Mouse (Mus musculus): ENCODE measurements at regions not wholly inside any gene's neighbourhood (a gene's known extent, or its start where the extent isn't known, plus 50 kb on each side); places are given as distances from the start of the nearest gene placed in this dataset.

DNA sequence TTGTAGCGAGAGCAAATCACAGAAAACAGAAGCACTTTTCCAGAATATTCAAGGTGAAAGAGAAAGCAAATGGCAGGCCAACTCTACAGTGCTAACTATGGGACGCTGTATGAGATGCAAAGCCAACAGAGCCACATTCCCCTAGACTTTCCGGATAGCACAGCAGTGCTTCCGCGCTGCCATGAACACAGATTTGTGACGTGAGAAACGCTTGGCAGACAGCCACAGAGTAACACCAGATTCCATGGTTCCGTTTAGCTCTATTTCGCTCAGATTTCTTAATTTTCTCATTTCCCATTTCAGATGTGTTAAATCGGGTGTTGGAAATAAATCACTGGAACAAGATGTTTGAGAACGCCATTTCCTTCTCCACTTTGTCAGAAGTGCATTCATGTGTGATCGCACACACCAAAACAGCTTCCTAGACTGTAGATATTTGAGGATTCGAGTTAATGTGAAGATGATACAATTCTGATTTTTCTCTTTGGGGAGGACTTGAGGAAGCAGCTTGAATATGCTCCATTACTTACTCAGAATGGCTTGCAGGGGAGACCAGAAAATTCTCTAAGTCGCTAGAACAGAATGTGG, 424.8 kb upstream of the Nrsn1 start:
- DNase-seq, result peak; percentile 36 to 45

GRCm38 (mm10) chr13:25678221-25678735, 408.0 kb upstream of the Nrsn1 start:
- no peak for DNase-seq

DNA sequence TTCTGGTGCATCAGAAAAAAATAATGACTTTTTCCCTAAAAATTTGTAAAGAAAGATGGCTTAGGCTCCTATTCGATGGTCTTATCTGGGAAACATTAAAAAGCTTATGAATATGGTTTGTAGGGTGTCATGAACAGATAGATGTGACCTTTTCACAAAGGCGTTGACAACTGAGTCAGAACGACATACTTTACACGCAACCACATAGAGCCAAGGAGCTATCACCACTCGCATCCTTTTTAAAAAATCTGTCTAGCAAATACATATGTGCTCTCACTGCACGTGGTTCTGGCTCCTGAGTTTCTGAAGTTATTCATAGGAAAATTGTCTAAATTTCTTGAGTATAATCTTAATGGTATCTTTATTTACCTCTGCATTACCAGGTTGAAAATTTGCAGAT, 404.9 kb upstream of the Nrsn1 start:
- DNase-seq, result no peak

DNA sequence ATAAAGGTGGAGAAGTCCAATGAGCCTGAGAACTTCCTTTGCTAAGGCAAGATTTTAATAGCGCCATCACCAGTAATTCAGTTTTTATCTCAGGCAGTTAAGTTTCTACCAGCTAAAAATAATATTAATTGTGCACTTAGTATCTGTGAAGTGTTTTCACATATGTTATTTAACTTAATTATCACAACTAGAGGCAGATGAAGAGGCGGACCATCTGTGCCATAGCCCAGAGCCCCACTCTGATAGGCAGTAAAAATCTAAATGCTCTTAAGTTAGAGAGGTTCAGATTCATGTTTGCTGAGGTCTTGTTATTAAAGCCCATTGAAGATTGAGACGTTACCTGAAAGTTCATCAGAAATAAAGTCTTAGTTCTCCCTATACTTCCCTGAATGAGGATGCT, 395.7 kb upstream of the Nrsn1 start:
- DNase-seq, result no peak

DNA sequence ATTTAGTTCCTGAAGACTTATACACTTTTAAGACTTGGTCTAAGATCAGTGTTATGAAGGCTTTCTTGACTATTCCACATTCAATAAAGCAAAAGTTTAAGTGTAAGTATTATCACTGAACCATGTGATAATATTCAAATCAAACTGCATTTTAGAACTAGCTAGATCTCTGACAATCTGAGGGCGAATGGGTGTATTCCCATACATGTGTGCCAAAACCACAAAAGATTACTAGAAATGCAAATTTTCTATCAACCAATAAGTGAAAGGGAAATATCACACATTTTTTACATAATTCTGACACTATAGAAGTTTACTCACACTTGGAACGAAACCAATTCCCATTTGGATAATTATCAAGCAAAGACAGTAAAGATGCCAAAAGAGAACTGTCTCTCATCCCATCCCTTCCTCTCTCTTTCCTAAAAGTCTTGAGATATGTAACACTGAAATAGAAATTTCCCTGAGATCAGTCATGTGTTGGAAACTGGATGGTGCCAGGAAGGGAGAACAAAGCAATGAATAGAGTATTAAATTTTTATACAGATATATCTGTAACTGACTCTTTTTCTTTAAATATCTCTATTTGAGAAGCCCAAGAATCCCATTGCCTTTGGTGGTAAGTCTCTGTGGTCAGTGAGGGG, 394.8 kb upstream of the Nrsn1 start:
- DNase-seq, result no peak

- no peak for DNase-seq
Observed at GRCm38 (mm10) chr13:25648430-25648786, 378.1 kb upstream of the Nrsn1 start.

DNA sequence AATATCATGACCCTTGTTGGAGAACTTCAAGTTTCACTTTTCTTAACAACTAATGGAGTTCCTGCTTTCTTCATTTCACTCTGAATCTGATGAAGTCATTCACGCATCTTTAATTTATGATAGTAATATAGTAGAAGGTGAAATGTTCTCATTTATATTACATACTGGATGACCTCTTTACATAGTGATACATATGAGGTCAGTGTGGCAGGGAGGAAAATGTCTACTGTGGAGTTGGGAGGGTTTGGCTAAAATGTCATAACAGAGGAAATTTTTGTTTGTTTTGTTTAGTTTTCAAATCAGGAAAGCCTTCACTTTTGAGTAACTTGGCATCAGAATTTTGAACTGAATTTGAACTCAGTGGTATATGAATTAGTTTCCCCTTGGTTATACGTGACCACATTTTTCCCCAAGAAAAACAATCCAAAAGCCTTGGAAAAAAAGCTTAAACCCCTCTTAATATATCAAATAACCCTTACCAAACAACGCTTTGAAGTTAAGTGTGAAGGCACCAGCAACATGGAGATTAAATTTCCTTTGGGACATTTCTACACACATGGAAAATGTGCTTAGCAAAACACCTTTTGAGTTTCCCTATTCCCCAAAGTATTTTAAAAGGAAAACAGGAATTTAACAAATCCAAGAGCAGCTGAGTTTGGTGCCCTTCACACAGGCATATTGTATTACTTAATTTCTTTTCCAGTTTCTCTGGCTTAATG, 377.6 kb upstream of the Nrsn1 start:
- no peak for DNase-seq

DNA sequence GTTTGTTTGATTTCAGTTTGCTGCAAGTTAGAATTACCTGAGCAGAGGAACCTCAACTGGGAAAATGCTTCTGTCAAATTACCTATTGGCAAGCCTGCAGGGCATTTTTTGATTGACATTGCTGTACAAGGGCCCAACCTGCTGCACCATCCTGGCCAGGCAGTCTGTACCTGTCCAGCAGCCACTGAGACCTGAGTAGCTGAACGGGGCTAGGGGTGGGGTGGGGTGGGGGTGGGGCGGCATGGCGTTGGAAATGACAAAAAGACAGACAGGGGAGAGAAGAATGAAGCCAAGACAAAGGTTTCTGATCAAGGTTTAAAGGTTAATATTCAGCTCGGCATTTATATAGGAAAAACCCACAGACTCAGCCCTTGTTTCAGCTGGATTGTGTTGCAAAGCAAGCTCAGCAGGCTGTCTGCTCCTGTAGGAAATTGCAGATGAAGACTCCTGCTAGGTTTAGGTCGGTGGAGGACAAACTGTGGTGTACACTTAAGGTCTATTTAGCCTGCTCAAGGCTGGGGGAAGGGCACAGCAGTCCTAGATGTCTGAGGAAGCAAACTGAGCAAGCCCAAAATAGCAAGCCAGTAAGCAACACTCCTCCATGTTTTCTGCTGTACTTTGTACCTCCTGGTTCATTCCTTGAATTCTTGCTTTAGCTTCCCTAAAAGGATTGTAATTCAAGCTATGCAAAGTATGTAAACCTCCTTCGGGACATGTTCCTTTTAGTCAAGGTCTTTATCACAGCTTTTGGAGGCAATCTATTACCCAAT, 369.4 kb upstream of the Nrsn1 start:
- DNase-seq, result no peak

- DNase-seq, result peak; percentile 11 to 35
Observed at GRCm38 (mm10) chr13:25629466-25629865, 359.2 kb upstream of the Nrsn1 start.

DNA sequence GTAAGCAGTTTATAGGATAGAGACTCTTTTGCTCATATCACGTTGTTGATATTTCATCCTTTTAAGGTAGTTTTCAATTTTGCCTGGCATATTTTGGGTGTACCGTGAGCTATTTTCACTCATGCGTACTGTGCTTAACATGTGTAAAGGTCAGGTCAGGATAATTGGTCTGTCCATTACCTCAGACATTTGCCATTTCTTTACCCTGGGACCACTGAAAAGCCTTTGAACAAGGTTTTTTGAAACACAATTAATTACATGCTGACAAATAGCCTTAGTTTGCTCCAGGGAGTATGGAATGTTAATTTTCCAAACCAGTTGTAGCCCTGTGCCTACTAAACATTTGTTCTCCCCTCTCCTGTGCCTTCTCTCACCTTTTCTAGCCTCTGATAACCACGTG, 347.3 kb upstream of the Nrsn1 start:
- no peak for DNase-seq

GRCm38 (mm10) chr13:25611986-25612385, 341.7 kb upstream of the Nrsn1 start:
- no peak for DNase-seq

DNA sequence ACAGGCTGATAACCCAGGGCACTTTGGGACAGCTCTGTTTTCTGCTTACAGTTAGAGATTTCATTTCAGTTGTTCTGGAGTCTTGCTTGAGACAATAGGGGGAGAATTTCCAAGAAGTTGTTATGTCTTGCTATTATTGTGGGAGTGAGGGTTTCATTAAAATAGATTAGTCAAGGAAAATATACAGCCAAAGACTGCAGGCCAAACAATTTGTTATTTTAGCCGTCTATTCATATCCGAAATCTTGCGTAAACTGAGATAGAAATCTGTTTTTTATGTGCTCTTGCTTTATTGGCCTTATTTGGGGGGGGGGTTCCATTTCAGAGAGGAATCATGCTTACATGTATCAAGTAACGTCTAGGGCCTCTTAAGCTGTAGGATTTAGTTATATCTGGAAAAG, 339.3 kb upstream of the Nrsn1 start:
- DNase-seq, result no peak

GRCm38 (mm10) chr13:25609241-25609640, 338.9 kb upstream of the Nrsn1 start:
- DNase-seq, result no peak

DNA sequence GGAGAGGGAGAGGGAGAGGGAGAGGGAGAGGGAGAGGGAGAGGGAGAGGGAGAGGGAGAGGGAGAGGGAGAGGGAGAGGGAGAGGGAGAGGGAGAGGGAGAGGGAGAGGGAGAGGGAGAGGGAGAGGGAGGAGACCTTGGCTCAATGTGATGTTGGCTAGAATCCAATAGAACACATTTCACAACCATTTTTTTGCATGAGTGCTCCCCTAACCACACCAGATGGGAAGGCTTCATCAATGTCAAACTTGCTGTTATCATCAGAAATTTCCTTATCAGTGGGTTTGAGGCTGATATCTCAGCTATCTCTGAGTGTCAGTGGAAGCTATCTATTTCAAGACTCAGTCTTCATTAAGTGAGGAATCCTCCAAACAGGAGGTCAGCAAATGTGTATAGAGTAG, 331.0 kb upstream of the Nrsn1 start:
- peak; percentile 3 to 18 for DNase-seq

GRCm38 (mm10) chr13:25594629-25595028, 324.3 kb upstream of the Nrsn1 start:
- no peak for DNase-seq

DNA sequence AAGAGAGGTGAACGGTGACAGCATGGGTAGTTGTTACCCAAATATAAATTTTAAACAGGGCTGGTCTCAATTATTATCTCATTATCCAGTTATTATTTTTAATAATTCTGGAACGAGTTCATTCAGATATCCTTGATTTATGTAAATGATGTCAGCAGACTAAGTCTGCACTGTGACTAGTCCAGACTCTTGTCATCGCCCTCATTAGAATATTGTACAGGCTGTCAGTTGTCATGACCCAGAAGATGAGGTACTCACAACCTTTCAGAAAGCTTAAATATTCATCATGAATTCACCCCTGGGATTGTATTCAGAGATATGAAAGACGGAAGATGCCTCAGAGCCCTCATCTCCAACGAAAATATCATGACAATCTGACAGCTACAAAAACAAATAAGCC, 300.3 kb upstream of the Nrsn1 start:
- no peak for DNase-seq

- peak; percentile 49 to 65 for DNase-seq
Observed at GRCm38 (mm10) chr13:25562746-25563145, 292.4 kb upstream of the Nrsn1 start.

GRCm38 (mm10) chr13:25560339-25560738, 290.0 kb upstream of the Nrsn1 start:
- no peak for DNase-seq

DNA sequence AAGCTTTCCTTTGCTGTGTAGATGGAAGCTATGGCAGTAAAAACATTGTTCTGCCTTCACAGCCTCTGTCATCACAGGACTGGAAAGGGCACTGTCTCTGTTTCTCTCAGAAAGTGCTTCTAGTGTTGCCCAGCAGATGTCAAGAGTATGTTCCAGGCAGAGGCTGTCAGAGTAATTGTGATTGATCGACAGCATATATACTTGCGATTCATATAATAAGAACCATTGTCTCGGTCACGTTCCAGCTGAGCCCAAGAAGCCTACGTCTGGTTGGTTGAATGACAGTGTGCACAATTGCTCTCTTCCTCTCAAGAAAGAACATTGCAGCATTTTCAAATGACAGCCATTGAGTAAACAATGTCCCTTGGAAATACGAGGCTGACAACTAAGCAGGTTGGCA, 284.7 kb upstream of the Nrsn1 start:
- DNase-seq, result no peak

GRCm38 (mm10) chr13:25548551-25548950, 278.2 kb upstream of the Nrsn1 start:
- DNase-seq, result no peak

DNA sequence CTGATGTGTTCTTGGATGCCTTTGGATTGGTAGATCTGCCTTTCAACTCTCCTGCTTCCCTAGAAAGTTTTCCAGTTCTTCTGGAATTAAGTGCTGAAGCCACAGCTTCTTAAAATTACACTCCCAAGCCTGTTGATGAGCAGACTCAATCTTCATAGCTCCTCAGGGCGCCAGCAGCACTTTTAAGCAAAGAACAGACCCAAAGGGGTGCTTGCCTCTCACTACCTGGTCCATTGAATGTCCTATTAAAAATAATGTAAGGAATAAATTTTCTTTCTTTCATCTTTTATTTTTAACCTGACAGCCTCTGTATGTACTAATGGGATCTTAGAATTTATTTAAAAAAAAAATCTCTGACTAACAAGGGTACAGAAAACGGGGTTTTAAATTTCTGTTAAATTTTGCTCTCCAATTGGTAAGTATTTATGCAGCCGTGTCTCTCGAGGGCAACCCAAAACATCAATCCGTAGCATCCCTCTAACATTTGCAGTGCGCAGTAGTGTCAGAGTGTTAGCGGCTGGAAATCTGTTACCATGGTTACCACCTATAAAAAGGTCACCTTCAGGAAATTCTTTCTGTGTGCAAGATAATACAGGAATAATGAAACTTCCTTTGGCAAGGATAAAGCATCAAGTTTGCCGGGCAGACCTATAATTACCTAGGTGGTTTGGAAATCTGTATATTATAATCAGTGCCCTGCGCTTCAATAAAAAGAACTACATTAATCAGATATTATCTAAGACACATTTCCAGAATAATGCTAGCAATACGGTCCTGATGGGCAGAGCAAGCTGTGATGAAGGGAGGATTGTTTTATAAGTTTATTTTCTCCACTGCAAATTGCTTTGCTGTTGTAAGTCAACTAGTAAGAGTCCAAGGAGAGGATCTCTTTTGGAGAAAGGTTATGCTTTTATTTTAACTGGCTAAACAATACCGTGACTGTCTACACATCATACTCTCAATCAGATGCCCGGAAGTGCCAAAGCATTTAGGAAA, 277.1 kb upstream of the Nrsn1 start:
- no peak for DNase-seq

- DNase-seq, result no peak
Observed at GRCm38 (mm10) chr13:25524094-25524493, 253.8 kb upstream of the Nrsn1 start.

All from cerebellum, postnatal 14 days (tissue).